Mouse (Mus musculus): Measurements from ENCODE around the gene Pcgf2. TPM values are rescaled to one million over a fixed set of nuclear protein-coding genes. Genes with fewer than 3 reads are reported as not detected.

Pcgf2 gene
- total RNA-seq, 4 experiments from 2014 or later: 22.2 to 48.5 (median 32.1) TPM

- no peak for DNase-seq
Observed at GRCm38 (mm10) chr11:97695712-97696401, 4.4 kb downstream of the Pcgf2 start.

- DNase-seq: no peak
Observed at GRCm38 (mm10) chr11:97694921-97695711, 5.2 kb downstream of the Pcgf2 start.

- DNase-seq: no peak
Observed at GRCm38 (mm10) chr11:97694435-97694834, 5.9 kb downstream of the Pcgf2 start.

GRCm38 (mm10) chr11:97689861-97690260 lies 10.4 kb downstream of the Pcgf2 start:
- no peak for DNase-seq

- no peak for DNase-seq
Observed at GRCm38 (mm10) chr11:97687061-97687460, 13.2 kb downstream of the Pcgf2 start.

GRCm38 (mm10) chr11:97686322-97686908 lies 13.9 kb downstream of the Pcgf2 start:
- no peak for DNase-seq

- DNase-seq: peak; percentile 97
Observed at GRCm38 (mm10) chr11:97685613-97686321, 14.5 kb downstream of the Pcgf2 start, which contains the start of gene Cisd3. Gene Cisd3, plus strand, starts transcription at chr11:97685826.

- no peak for DNase-seq
Observed at GRCm38 (mm10) chr11:97684766-97685165, 15.5 kb downstream of the Pcgf2 start.

- no peak for DNase-seq
Observed at GRCm38 (mm10) chr11:97684063-97684680, 16.1 kb downstream of the Pcgf2 start.

- DNase-seq: no peak
Observed at GRCm38 (mm10) chr11:97682504-97683055, 17.7 kb downstream of the Pcgf2 start.

- DNase-seq: no peak
Observed at GRCm38 (mm10) chr11:97680430-97680829, 19.9 kb downstream of the Pcgf2 start.

- no peak for DNase-seq
Observed at GRCm38 (mm10) chr11:97678301-97678700, 22.0 kb downstream of the Pcgf2 start.

GRCm38 (mm10) chr11:97677842-97678241 lies 22.5 kb downstream of the Pcgf2 start:
- DNase-seq: no peak

GRCm38 (mm10) chr11:97677381-97677780 lies 22.9 kb downstream of the Pcgf2 start:
- no peak for DNase-seq

- no peak for DNase-seq
Observed at GRCm38 (mm10) chr11:97676050-97676754, 24.1 kb downstream of the Pcgf2 start.

GRCm38 (mm10) chr11:97673148-97673547 lies 27.1 kb downstream of the Pcgf2 start:
- no peak for DNase-seq

GRCm38 (mm10) chr11:97671177-97671527 lies 29.1 kb downstream of the Pcgf2 start:
- no peak for DNase-seq

- no peak for DNase-seq
Observed at GRCm38 (mm10) chr11:97670234-97671176, 29.8 kb downstream of the Pcgf2 start.

- DNase-seq: no peak
Observed at GRCm38 (mm10) chr11:97669829-97670228, 30.5 kb downstream of the Pcgf2 start.

- no peak for DNase-seq
Observed at GRCm38 (mm10) chr11:97669268-97669667, 31.0 kb downstream of the Pcgf2 start.
